Mouse (Mus musculus) heart, embryonic 13.5 days (tissue): ENCODE data around the gene Itk. TPM values are rescaled to one million over a fixed set of nuclear protein-coding genes. Genes with fewer than 3 reads are reported as not detected.
A peak's percentile ranks its signal among the peaks of the same experiment; 100 is the strongest.

ENCODE experiments used
- ATAC-seq: fragments of 200-750 bp; cut with Nextera tagmentation; 2 replicates; pipeline ENCODE4 v1.8.0; 2017; ENCODE audit warnings: moderate TSS enrichment; ENCODE audit not compliant: insufficient number of reproducible peaks, low FRiP score, low TSS enrichment; ENCODE audit errors: extremely low read depth
- H3K27ac ChIP-seq: fragments of 300-500 bp; sonication (generic); replicated peaks from 2 replicates; pipeline ENCODE4 v1.5.1; 2015; ENCODE audit warnings: moderate library complexity, mild to moderate bottlenecking, inconsistent platforms
- H3K27me3 ChIP-seq: fragments of 300-500 bp; sonication (generic); replicated peaks from 2 replicates; pipeline ENCODE4 v1.6.1; 2015; ENCODE audit warnings: mild to moderate bottlenecking, inconsistent platforms
- H3K36me3 ChIP-seq: fragments of 300-500 bp; sonication (generic); 2 replicates; pipeline ENCODE4 v1.6.1; 2015; ENCODE audit warnings: mild to moderate bottlenecking, inconsistent platforms
- H3K4me1 ChIP-seq: fragments of 300-500 bp; sonication (generic); 2 replicates; pipeline ENCODE4 v1.6.1; 2015; ENCODE audit warnings: inconsistent platforms
- H3K4me2 ChIP-seq: fragments of 300-500 bp; sonication (generic); 2 replicates; pipeline ENCODE4 v1.6.1; 2015; ENCODE audit warnings: inconsistent platforms, mild to moderate bottlenecking, moderate library complexity
- H3K4me3 ChIP-seq: fragments of 300-500 bp; sonication (generic); 2 replicates; pipeline ENCODE4 v1.5.1; 2015; ENCODE audit warnings: moderate library complexity, mild to moderate bottlenecking, inconsistent platforms
- H3K9ac ChIP-seq: fragments of 300-500 bp; sonication (generic); 2 replicates; pipeline ENCODE4 v1.6.1; 2015; ENCODE audit warnings: inconsistent platforms, mild to moderate bottlenecking, moderate library complexity
- H3K9me3 ChIP-seq: fragments of 300-500 bp; sonication (generic); 2 replicates; pipeline ENCODE4 v1.6.1; 2016; ENCODE audit warnings: inconsistent platforms
- WGBS: fragments of 180-500 bp; shearing (Covaris S2); methylation state at CpG from one replicate; pipeline ENCODE4 v1.1.7; 2015; ENCODE audit warnings: mixed read lengths; 5-methylcytosine and 5-hydroxymethylcytosine counted together
- polyA plus RNA-seq: library from polyadenylated mRNA; unstranded; fragments of >200 nt; fragmentation: Nextera tagmentation; extraction: Ambion mirVana; gene quantifications from 2 replicates; pipeline ENCODE4 v1.2.1, GENCODE M21; 2015

The Itk gene
- polyA plus RNA-seq, 1 experiment from 2014 or later, result not detected

- Histone ChIP-seq H3K4me1 (no peaks in the 10 kb centered on the region), H3K36me3 (no peaks in the 10 kb centered on the region), H3K9me3 (no peaks in the 10 kb centered on the region), H3K27ac (no peak overlapping the region), H3K27me3 (no peaks in the 10 kb centered on the region; the same call in 1 of the 2 replicates), H3K4me3 (0 out of 2 replicates have a peak overlapping the region, but pooled peaks have one; percentile 13), H3K4me2 (peak overlapping the region; percentile 48), H3K9ac (peak overlapping the region; percentile 45)
- no peak for ATAC-seq
- 29% methylated on average over 10 of the region's 10 CpGs for WGBS
These were observed 17.4 kb upstream of the Itk start for GRCm38 (mm10) chr11:46406721-46407120.

GRCm38 (mm10) chr11:46404986-46405385 lies 15.7 kb upstream of the Itk start:
- no peak overlapping the region for H3K4me3 ChIP-seq

GRCm38 (mm10) chr11:46401555-46401954 lies 12.2 kb upstream of the Itk start:
- Histone ChIP-seq H3K27ac (no peak overlapping the region), H3K36me3 (no peaks in the 10 kb centered on the region), H3K9me3 (no peaks in the 10 kb centered on the region), H3K4me1 (peaks cover 6% of the 10 kb centered on the region; the same call in 1 of the 2 replicates), H3K4me2 (no peak overlapping the region), H3K9ac (no peak overlapping the region), H3K27me3 (no peaks in the 10 kb centered on the region; the same call in 1 of the 2 replicates), H3K4me3 (no peak overlapping the region)
- ATAC-seq, result no peak
- WGBS, result 78% methylated on average over 12 of the region's 12 CpGs

More at GRCm38 (mm10) chr11:46404986-46405385, 15.7 kb upstream of the Itk start:
- no peak overlapping the region for H3K27ac ChIP-seq
- no peak overlapping the region for H3K9ac ChIP-seq
- no peaks in the 10 kb centered on the region; the same call in 1 of the 2 replicates for H3K27me3 ChIP-seq
- no peak overlapping the region for H3K4me2 ChIP-seq
- ATAC-seq, result no peak
- no peaks in the 10 kb centered on the region for H3K4me1 ChIP-seq
- WGBS, result 73% methylated on average over 16 of the region's 16 CpGs
- no peaks in the 10 kb centered on the region for H3K36me3 ChIP-seq
- no peaks in the 10 kb centered on the region for H3K9me3 ChIP-seq

GRCm38 (mm10) chr11:46398933-46399383 lies 9.6 kb upstream of the Itk start:
- Histone ChIP-seq H3K9me3 (no peaks in the 10 kb centered on the region), H3K36me3 (no peaks in the 10 kb centered on the region), H3K27ac (no peak overlapping the region), H3K27me3 (no peaks in the 10 kb centered on the region; the same call in 1 of the 2 replicates), H3K4me1 (peaks cover 6% of the 10 kb centered on the region; the same call in 1 of the 2 replicates), H3K9ac (no peak overlapping the region), H3K4me2 (no peak overlapping the region), H3K4me3 (no peak overlapping the region)
- ATAC-seq, result no peak
- WGBS, result 58% methylated on average over 5 of the region's 5 CpGs

- Histone ChIP-seq H3K4me3 (no peak overlapping the region), H3K36me3 (no peaks in the 10 kb centered on the region), H3K27me3 (no peaks in the 10 kb centered on the region), H3K4me1 (peaks cover 6% of the 10 kb centered on the region; the same call in 1 of the 2 replicates), H3K4me2 (no peak overlapping the region), H3K9me3 (no peaks in the 10 kb centered on the region), H3K27ac (no peak overlapping the region), H3K9ac (no peak overlapping the region)
- ATAC-seq, result no peak
- 65% methylated on average over 4 of the region's 4 CpGs for WGBS
These were observed 9.2 kb upstream of the Itk start for GRCm38 (mm10) chr11:46398473-46398872.

- no peaks in the 10 kb centered on the region for H3K27me3 ChIP-seq
- H3K36me3 ChIP-seq, result no peaks in the 10 kb centered on the region
- H3K4me3 ChIP-seq, result no peak overlapping the region
- 66% methylated on average over 2 of the region's 2 CpGs for WGBS
- H3K9me3 ChIP-seq, result no peaks in the 10 kb centered on the region
- no peak overlapping the region for H3K9ac ChIP-seq
- peaks cover 6% of the 10 kb centered on the region; the same call in 1 of the 2 replicates for H3K4me1 ChIP-seq
- no peak overlapping the region for H3K4me2 ChIP-seq
- no peak overlapping the region for H3K27ac ChIP-seq
- no peak for ATAC-seq
These were observed 8.6 kb upstream of the Itk start for GRCm38 (mm10) chr11:46397900-46398299.

GRCm38 (mm10) chr11:46396860-46397179 lies 7.5 kb upstream of the Itk start:
- Histone ChIP-seq H3K4me1 (peaks cover 6% of the 10 kb centered on the region; the same call in 1 of the 2 replicates), H3K4me2 (no peak overlapping the region), H3K9ac (no peak overlapping the region), H3K27ac (no peak overlapping the region), H3K9me3 (no peaks in the 10 kb centered on the region), H3K4me3 (no peak overlapping the region), H3K27me3 (no peaks in the 10 kb centered on the region), H3K36me3 (no peaks in the 10 kb centered on the region)
- no peak for ATAC-seq
- 39% methylated on average over 4 of the region's 4 CpGs for WGBS

- H3K27me3 ChIP-seq, result no peaks in the 10 kb centered on the region
- no peak for ATAC-seq
- no peak within 1 kb of the TSS for H3K27ac ChIP-seq
- H3K36me3 ChIP-seq, result no peaks in the 10 kb centered on the region
- peaks cover 6% of the 10 kb centered on the region; the same call in 1 of the 2 replicates for H3K4me1 ChIP-seq
- H3K9me3 ChIP-seq, result no peaks in the 10 kb centered on the region
- WGBS, result 63% methylated on average over 13 of the region's 13 CpGs
- H3K9ac ChIP-seq, result no peak within 1 kb of the TSS
- H3K4me3 ChIP-seq, result no peak within 1 kb of the TSS
- H3K4me2 ChIP-seq, result no peak within 1 kb of the TSS
These were observed 7.0 kb upstream of the Itk start, which contains the start of gene Fam71b for GRCm38 (mm10) chr11:46396167-46396859. Gene Fam71b, plus strand, starts transcription at chr11:46396559.

- no peaks in the 10 kb centered on the region for H3K27me3 ChIP-seq
- H3K4me1 ChIP-seq, result peaks cover 6% of the 10 kb centered on the region; the same call in 1 of the 2 replicates
- H3K27ac ChIP-seq, result no peak overlapping the region
These were observed 6.4 kb upstream of the Itk start for GRCm38 (mm10) chr11:46395698-46396097.

GRCm38 (mm10) chr11:46395088-46395487 lies 5.8 kb upstream of the Itk start:
- Histone ChIP-seq H3K27ac (no peak overlapping the region), H3K36me3 (no peaks in the 10 kb centered on the region), H3K27me3 (no peaks in the 10 kb centered on the region), H3K9ac (no peak overlapping the region), H3K4me3 (no peak overlapping the region), H3K9me3 (no peaks in the 10 kb centered on the region), H3K4me1 (peaks cover 6% of the 10 kb centered on the region; the same call in 1 of the 2 replicates), H3K4me2 (no peak overlapping the region)
- 74% methylated on average over 2 of the region's 2 CpGs for WGBS
- no peak for ATAC-seq

More at GRCm38 (mm10) chr11:46395698-46396097, 6.4 kb upstream of the Itk start:
- Histone ChIP-seq H3K9ac (no peak overlapping the region), H3K4me2 (no peak overlapping the region), H3K9me3 (no peaks in the 10 kb centered on the region), H3K4me3 (no peak overlapping the region), H3K36me3 (no peaks in the 10 kb centered on the region)
- no peak for ATAC-seq
- WGBS, result 82% methylated on average over 2 of the region's 2 CpGs

- Histone ChIP-seq H3K9me3 (no peaks in the 10 kb centered on the region), H3K4me3 (no peak overlapping the region), H3K27me3 (no peaks in the 10 kb centered on the region), H3K4me2 (no peak overlapping the region), H3K27ac (no peak overlapping the region), H3K9ac (no peak overlapping the region), H3K4me1 (no peaks in the 10 kb centered on the region), H3K36me3 (no peaks in the 10 kb centered on the region)
- 67% methylated on average over 4 of the region's 4 CpGs for WGBS
- ATAC-seq, result no peak
These were observed 4.1 kb upstream of the Itk start for GRCm38 (mm10) chr11:46393413-46393812.

- H3K27me3 ChIP-seq, result no peaks in the 10 kb centered on the region
- H3K9me3 ChIP-seq, result no peaks in the 10 kb centered on the region
- H3K4me2 ChIP-seq, result no peak overlapping the region
- WGBS, result 80% methylated on average over 7 of the region's 7 CpGs
- H3K9ac ChIP-seq, result no peak overlapping the region
- no peaks in the 10 kb centered on the region for H3K4me1 ChIP-seq
- H3K27ac ChIP-seq, result no peak overlapping the region
- H3K4me3 ChIP-seq, result no peak overlapping the region
- no peak for ATAC-seq
- no peaks in the 10 kb centered on the region for H3K36me3 ChIP-seq
These were observed 3.6 kb upstream of the Itk start for GRCm38 (mm10) chr11:46392890-46393289.
